Mouse (Mus musculus) stomach, embryonic 14.5 days (tissue): ENCODE measurements around the gene Sept12. TPM values are rescaled to one million over a fixed set of nuclear protein-coding genes. Genes with fewer than 3 reads are reported as not detected.

Experiments used
- ATAC-seq: fragments of 200-750 bp; cut with Nextera tagmentation; 2 replicates; pipeline ENCODE4 v1.8.0; 2017; ENCODE audit warnings: low read depth, moderate TSS enrichment; ENCODE audit not compliant: insufficient number of reproducible peaks, insufficient read depth, low FRiP score
- H3K27ac ChIP-seq: fragments of 300-500 bp; sonication (generic); 2 replicates; pipeline ENCODE4 v1.5.1; 2014; ENCODE audit warnings: mild to moderate bottlenecking, low read length, moderate library complexity, mixed read lengths
- H3K27me3 ChIP-seq: fragments of 300-500 bp; sonication (generic); 2 replicates; pipeline ENCODE4 v1.6.1; 2014; ENCODE audit warnings: low read length, control low read depth, mixed read lengths; ENCODE audit not compliant: control insufficient read depth, insufficient read depth
- H3K36me3 ChIP-seq: fragments of 300-500 bp; sonication (generic); 2 replicates; pipeline ENCODE4 v1.6.1; 2014; ENCODE audit warnings: mild to moderate bottlenecking, control low read depth, low read length, moderate library complexity, mixed read lengths; ENCODE audit not compliant: control insufficient read depth, insufficient read depth
- H3K4me1 ChIP-seq: fragments of 300-500 bp; sonication (generic); 2 replicates; pipeline ENCODE4 v1.6.1; 2014; ENCODE audit warnings: low read length, control low read depth, mixed read lengths; ENCODE audit not compliant: control insufficient read depth, insufficient read depth
- H3K4me2 ChIP-seq: fragments of 300-500 bp; sonication (generic); replicated peaks from 2 replicates; pipeline ENCODE4 v1.6.1; 2014; ENCODE audit warnings: low read depth, low read length, control low read depth
- H3K4me3 ChIP-seq: fragments of 300-500 bp; sonication (generic); 2 replicates; pipeline ENCODE4 v1.5.1; 2014; ENCODE audit warnings: low read depth, low read length, control low read depth
- H3K9ac ChIP-seq: fragments of 300-500 bp; sonication (generic); replicated peaks from 2 replicates; pipeline ENCODE4 v1.6.1; 2014; ENCODE audit warnings: low read depth, mild to moderate bottlenecking, control low read depth, low read length, moderate library complexity, mixed read lengths
- H3K9me3 ChIP-seq: fragments of 300-500 bp; sonication (generic); 2 replicates; pipeline ENCODE4 v1.6.1; 2016; ENCODE audit warnings: low read depth, low read length, control low read depth; ENCODE audit not compliant: control insufficient read depth
- WGBS: fragments of 180-500 bp; shearing (Covaris S2); extraction: QIAGEN DNeasy Blood & Tissue Kit; methylation state at CpG from one replicate; pipeline ENCODE4 v1.1.7; 2014; 5-methylcytosine and 5-hydroxymethylcytosine counted together
- polyA plus RNA-seq: library from polyadenylated mRNA; unstranded; fragments of >200 nt; fragmentation: Nextera tagmentation; extraction: Ambion mirVana; gene quantifications from 2 replicates; pipeline ENCODE4 v1.2.1, GENCODE M21; 2014

Gene Sept12
- polyA plus RNA-seq, result 0.35 TPM in 1 of 2 replicates, not detected in the other

DNA sequence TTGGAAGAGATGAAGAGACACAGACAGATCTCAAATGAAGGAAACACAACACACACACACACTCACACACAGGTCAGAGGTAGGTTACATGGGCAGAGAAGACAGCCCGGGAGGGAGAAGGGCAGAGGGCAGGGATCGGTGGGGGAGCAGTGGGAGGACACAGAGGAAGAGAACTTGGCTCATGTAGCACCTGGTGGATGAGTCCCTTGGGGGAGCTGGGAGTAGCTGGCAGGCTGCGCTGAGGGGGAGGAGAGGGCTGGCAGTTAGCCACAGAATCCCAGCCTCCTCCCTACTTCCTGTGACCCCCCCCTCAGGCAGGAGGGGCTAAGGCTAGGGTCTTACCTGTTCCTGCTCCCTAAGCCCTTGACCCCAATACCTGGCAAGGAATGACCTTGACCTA is at the start of gene Sept12:
Sept12 (minus strand) TSS at position 300 of the 400 bp plus-strand sequence.
- Histone ChIP-seq H3K4me1 (no peaks in the 10 kb centered on the region), H3K9ac (no peak within 1 kb of the TSS), H3K36me3 (no peaks in the 10 kb centered on the region), H3K4me3 (no peak within 1 kb of the TSS), H3K27me3 (no peaks in the 10 kb centered on the region), H3K9me3 (no peaks in the 10 kb centered on the region), H3K4me2 (no peak within 1 kb of the TSS), H3K27ac (no peak within 1 kb of the TSS)
- no peak for ATAC-seq
- WGBS, result 39% methylated on average over 3 of the region's 3 CpGs

DNA sequence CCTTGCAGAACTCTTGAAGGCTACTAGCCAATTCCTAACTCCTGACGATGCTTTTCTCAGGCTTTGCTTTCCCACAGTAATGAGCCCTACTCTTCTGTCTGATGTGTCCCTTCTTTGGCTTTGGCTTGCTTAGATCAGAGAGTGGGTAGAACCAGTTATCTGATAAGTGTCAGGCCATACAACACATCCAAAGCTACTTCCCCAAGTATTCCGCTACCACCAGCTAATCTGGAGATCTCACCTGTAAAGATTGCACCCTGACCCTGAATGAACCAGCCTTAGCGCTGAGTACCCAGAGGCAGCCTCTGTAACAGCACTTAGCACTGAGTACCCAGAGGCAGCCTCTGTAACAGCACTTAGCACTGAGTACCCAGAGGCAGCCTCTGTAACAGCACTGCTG is 47.7 kb upstream of the Sept12 start:
- whole genome bisulfite sequencing, result 96% methylated on average over 3 of the region's 3 CpGs
- Histone ChIP-seq H3K4me2 (no peak overlapping the region), H3K36me3 (peaks cover 67% of the 10 kb centered on the region), H3K9me3 (no peaks in the 10 kb centered on the region), H3K4me3 (no peak overlapping the region), H3K9ac (no peak overlapping the region), H3K27me3 (no peaks in the 10 kb centered on the region), H3K27ac (no peak overlapping the region), H3K4me1 (peaks cover 8% of the 10 kb centered on the region; the same call in 1 of the 2 replicates)
- no peak for ATAC-seq

DNA sequence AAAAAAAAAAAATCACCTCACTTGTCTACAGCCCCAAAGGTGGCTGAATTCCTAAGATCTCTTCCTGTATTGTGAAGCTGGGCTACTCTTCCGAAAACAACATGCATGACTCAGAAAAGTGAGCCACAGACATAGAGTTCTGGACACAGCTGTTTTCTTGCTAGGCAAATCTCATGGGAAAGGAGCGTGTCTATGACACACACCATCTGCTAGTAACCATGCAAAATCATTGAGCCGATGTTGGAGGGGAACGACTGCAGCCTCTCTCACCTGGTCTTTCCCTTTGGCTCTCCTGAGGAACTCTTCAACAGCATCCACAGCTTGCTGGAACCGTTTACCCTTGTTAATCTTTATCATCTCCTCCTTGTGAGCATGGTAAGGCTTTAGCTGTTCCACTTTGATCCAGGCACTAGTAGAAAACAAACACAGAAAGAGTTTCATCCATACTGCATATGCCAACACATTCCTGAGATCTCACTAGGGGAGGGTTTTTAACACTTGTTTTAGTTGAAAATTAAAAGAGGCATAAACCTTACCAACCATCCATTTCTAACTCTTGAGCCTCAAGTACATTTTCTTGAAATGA is 39.1 kb upstream of the Sept12 start:
- H3K4me2 ChIP-seq, result no peak overlapping the region
- H3K27ac ChIP-seq, result no peak overlapping the region
- no peaks in the 10 kb centered on the region for H3K9me3 ChIP-seq
- no peak overlapping the region for H3K4me3 ChIP-seq
- H3K4me1 ChIP-seq, result no peaks in the 10 kb centered on the region
- no peaks in the 10 kb centered on the region for H3K27me3 ChIP-seq
- ATAC-seq, result no peak
- no peak overlapping the region for H3K9ac ChIP-seq
- peaks cover 92% of the 10 kb centered on the region for H3K36me3 ChIP-seq
- 83% methylated on average over 5 of the region's 5 CpGs for WGBS

DNA sequence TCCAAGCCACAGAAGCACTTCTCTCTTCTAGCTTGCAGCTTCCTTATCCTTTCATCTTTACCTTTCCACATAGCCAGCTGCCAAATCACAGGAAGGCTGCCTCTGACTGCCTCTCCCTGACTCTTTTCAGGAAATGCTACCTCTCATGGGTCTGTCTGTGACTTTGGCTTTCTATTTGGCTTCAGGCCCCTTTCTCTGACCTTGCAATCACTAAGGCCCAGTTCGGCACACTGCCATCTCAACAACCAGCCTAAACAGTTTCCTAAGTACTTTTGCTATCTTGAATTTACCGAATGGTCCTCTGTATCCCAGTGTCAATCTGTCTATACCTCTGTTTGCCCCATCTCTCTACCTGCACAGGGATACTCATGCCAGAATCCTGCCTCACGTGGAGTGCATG is 37.9 kb upstream of the Sept12 start:
- ATAC-seq, result no peak
- H3K27ac ChIP-seq, result no peak overlapping the region
- no peak overlapping the region for H3K4me2 ChIP-seq
- H3K4me3 ChIP-seq, result no peak overlapping the region
- no peaks in the 10 kb centered on the region for H3K27me3 ChIP-seq
- WGBS, result 93% methylated on average over 3 of the region's 3 CpGs
- H3K4me1 ChIP-seq, result no peaks in the 10 kb centered on the region
- H3K36me3 ChIP-seq, result peaks cover 92% of the 10 kb centered on the region
- H3K9ac ChIP-seq, result no peak overlapping the region
- no peaks in the 10 kb centered on the region for H3K9me3 ChIP-seq

DNA sequence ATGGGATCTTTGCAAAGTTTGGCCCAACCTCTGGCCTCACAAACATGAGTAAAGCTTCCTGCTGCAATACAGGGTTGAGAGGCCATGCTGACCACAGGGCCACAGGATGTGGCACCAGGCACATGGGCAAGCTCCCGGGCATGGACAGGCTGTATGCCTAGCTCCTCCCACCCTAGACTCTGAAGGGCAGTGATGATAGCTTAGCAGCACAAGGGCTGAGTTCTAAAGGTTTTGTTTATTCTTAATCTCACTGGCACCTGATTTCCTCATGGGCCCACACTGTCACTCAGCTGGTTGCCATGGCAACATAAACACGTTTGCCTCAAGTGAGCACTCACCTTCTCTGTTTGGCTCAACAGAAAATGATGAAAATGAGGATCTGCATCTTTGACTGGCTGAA is 32.2 kb upstream of the Sept12 start:
- Histone ChIP-seq H3K4me3 (no peak overlapping the region), H3K4me1 (no peaks in the 10 kb centered on the region), H3K36me3 (peaks cover 97% of the 10 kb centered on the region), H3K27me3 (no peaks in the 10 kb centered on the region), H3K9me3 (no peaks in the 10 kb centered on the region), H3K9ac (no peak overlapping the region), H3K4me2 (no peak overlapping the region), H3K27ac (no peak overlapping the region)
- WGBS, result 61% methylated on average over 2 of the region's 2 CpGs
- ATAC-seq, result peak; percentile 46

DNA sequence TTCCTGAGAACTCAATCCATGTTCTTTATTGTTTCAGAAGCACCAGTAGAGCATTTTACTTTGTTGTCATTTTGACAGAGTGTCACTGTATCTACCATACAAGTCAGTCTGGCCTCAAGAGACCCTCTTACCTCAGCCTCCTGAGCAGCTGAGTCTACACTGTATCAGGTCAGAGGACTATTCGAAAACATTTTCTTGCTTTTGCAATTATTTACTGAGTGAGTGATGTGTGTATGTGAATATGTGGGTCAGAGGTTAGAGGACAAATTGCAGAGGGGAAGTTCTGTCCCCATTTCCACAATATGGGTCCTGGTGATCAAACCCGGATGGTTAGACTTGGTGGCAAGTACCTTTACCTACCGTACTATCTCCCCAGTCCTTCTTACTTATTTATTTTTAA is 26.4 kb upstream of the Sept12 start:
- Histone ChIP-seq H3K4me1 (no peaks in the 10 kb centered on the region), H3K36me3 (peaks cover 91% of the 10 kb centered on the region), H3K27me3 (no peaks in the 10 kb centered on the region), H3K27ac (no peak overlapping the region), H3K4me2 (no peak overlapping the region), H3K9ac (no peak overlapping the region), H3K4me3 (no peak overlapping the region), H3K9me3 (no peaks in the 10 kb centered on the region)
- WGBS, result 91% methylated on average over 3 of the region's 3 CpGs
- ATAC-seq, result no peak

DNA sequence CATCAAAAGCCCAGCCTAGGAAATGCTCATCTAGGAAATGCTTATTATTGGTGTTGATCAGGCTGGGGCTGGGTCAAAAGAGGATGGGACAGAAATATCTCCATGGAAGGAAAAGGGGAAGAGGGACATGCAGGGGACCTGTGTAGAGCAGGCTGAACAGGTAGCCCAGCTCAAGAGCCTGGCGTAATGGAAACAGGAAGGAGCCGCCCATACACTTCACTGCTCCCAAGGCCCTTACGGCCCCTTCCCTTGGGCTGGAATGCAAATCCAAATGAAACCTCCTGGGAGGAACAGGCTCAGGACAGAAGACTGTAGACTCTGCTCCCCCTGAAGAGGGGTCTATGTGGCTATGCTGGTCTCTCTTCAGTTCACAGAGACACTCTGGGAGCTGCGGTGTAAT is 16.9 kb upstream of the Sept12 start:
- Histone ChIP-seq H3K9ac (no peak overlapping the region), H3K4me3 (no peak overlapping the region), H3K27ac (no peak overlapping the region), H3K27me3 (no peaks in the 10 kb centered on the region), H3K9me3 (no peaks in the 10 kb centered on the region), H3K4me2 (no peak overlapping the region), H3K36me3 (peaks cover 48% of the 10 kb centered on the region), H3K4me1 (0 out of 2 replicates have a peak, but pooled peaks cover 3% of the 10 kb centered on the region)
- ATAC-seq, result no peak
- WGBS, result 85% methylated on average over 4 of the region's 4 CpGs

DNA sequence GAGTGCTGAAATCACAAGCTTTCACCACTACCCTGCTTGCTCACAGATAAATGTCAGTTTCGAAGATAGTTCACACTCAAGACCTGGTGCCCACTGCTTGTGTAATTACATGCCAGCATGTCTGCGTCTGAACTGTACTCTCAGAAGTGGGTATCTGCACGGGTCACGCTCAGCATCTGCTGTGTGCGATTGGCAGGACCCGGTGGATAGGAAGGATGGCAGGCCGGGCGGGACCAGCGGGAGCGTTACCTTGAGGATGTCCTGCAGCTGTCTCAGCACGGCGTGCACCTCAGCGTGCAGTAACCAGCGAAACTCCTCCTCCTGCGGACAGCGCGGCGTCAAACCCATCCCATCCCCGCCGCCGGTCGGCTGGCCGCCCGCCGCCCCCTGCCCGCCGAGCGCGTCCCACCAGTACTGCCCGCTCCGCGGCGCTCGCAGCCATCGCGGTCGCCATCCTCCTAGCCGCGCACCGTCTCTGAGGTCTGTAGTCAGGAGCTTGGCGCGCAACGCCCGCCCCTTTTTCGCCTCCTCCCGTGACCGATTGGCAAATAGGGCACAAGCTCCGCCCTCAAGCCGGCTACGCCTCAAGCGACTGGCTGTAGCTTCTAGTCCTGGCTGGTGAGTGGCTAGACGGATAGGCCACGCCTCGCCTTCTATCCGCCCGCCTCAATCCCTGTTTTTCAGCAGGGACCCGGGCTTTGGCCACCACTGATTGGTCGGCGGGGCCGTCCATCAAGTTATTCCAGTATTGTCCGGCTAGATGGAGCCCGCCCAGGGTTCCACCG is 15.6 kb upstream of the Sept12 start, which contains the start of gene Rogdi:
Rogdi (minus strand) TSS at position 500 of the 785 bp plus-strand sequence.
- ATAC-seq, result peak; percentile 99
- H3K9me3 ChIP-seq, result no peaks in the 10 kb centered on the region
- 0 out of 2 replicates have a peak, but pooled peaks cover 3% of the 10 kb centered on the region for H3K4me1 ChIP-seq
- 1% methylated on average over 62 of the region's 63 CpGs for WGBS
- peak within 1 kb of the TSS; percentile 78 for H3K4me2 ChIP-seq
- H3K36me3 ChIP-seq, result peaks cover 36% of the 10 kb centered on the region
- peak within 1 kb of the TSS; percentile 62 for H3K4me3 ChIP-seq
- no peak within 1 kb of the TSS for H3K27ac ChIP-seq
- no peaks in the 10 kb centered on the region for H3K27me3 ChIP-seq
- peak within 1 kb of the TSS; percentile 45 for H3K9ac ChIP-seq
